Mouse (Mus musculus) adrenal gland, adult (tissue): Measurements from ENCODE around the gene March6.
A peak's percentile ranks its signal among the peaks of the same experiment; 100 is the strongest.

Experiments used
- DNase-seq, 2 experiments: peaks; one replicate each; pipeline ENCODE4 v3.0.0; 2022 to 2023; ENCODE audit warnings: low spot score in 1 of 2; ENCODE audit not compliant: inconsistent age in 2 of 2

The March6 gene

GRCm38 (mm10) chr15:31517186-31517585 is 13.7 kb downstream of the March6 start:
- DNase-seq, result peak in 1 of 2 experiments; percentile 62

- DNase-seq, result peak in 1 of 2 experiments; percentile 78
Measured at GRCm38 (mm10) chr15:31511795-31512194, 19.1 kb downstream of the March6 start.

- DNase-seq, result no peak
Measured at GRCm38 (mm10) chr15:31511406-31511771, 19.5 kb downstream of the March6 start.

- DNase-seq, result peak in 1 of 2 experiments; percentile 64
Measured at GRCm38 (mm10) chr15:31510477-31511405, 20.1 kb downstream of the March6 start.

GRCm38 (mm10) chr15:31505082-31505481 is 25.8 kb downstream of the March6 start:
- no peak for DNase-seq

GRCm38 (mm10) chr15:31503447-31503846 is 27.4 kb downstream of the March6 start:
- DNase-seq, result no peak

GRCm38 (mm10) chr15:31502996-31503395 is 27.9 kb downstream of the March6 start:
- DNase-seq, result no peak

- no peak for DNase-seq
Measured at GRCm38 (mm10) chr15:31502313-31502712, 28.5 kb downstream of the March6 start.

- DNase-seq, result no peak
Measured at GRCm38 (mm10) chr15:31494803-31495202, 36.0 kb downstream of the March6 start.

GRCm38 (mm10) chr15:31494310-31494709 is 36.5 kb downstream of the March6 start:
- no peak for DNase-seq

- no peak for DNase-seq
Measured at GRCm38 (mm10) chr15:31487407-31487806, 43.4 kb downstream of the March6 start.

- no peak for DNase-seq
Measured at GRCm38 (mm10) chr15:31476678-31477077, 54.2 kb downstream of the March6 start.

GRCm38 (mm10) chr15:31472645-31473574 is 57.9 kb downstream of the March6 start:
- no peak for DNase-seq

- no peak for DNase-seq
Measured at GRCm38 (mm10) chr15:31471529-31471928, 59.3 kb downstream of the March6 start.

- no peak for DNase-seq
Measured at GRCm38 (mm10) chr15:31469497-31469896, 61.4 kb downstream of the March6 start.

- no peak for DNase-seq
Measured at GRCm38 (mm10) chr15:31468806-31469205, 62.0 kb downstream of the March6 start.

GRCm38 (mm10) chr15:31466749-31467148 is 64.1 kb downstream of the March6 start:
- no peak for DNase-seq

GRCm38 (mm10) chr15:31466295-31466694 is 64.6 kb downstream of the March6 start:
- DNase-seq, result no peak

- DNase-seq, result peak in 1 of 2 experiments; percentile 71
Measured at GRCm38 (mm10) chr15:31465806-31466205, 65.0 kb downstream of the March6 start.

- DNase-seq, result no peak
Measured at GRCm38 (mm10) chr15:31460571-31460970, 70.3 kb downstream of the March6 start.

GRCm38 (mm10) chr15:31458081-31458480 is 72.8 kb downstream of the March6 start:
- DNase-seq, result peak; percentile 77 to 88

- DNase-seq, result no peak
Measured at GRCm38 (mm10) chr15:31456381-31456780, 74.5 kb downstream of the March6 start.
